9 mouse cellular contexts compared by ENCODE assay signal in genomic region chr17:36308855-36309254, GRCm38 (mm10). TPM values are rescaled to one million over a fixed set of nuclear protein-coding genes. Genes with fewer than 3 reads are reported as not detected.
A peak's percentile ranks its signal among the peaks of the same experiment; 100 is the strongest.
DNase-seq lines count a peak whose midpoint lies in the region; ATAC-seq and TF ChIP-seq lines count a peak whose summit lies in the region.
"Not testable (repeated sequence)": the region's sequence is repeated elsewhere in the genome, so short reads cannot be mapped to it uniquely, and the experiment has no call there.
"Had no signal": no experiment of that assay in that cellular context is flagged by ENCODE, and none has a peak within 500 bp of the region (broad histone marks: within the 10 kb centered on the region; RNA-seq: fewer than 3 reads in every experiment).

No protein-coding gene starts in this region.

- not testable (repeated sequence) for TF ChIP-seq POLR2A in ES-Bruce4 (IDR thresholded peaks at IDR 0.05; ENCODE audit: insufficient read depth, low read length)

- not testable (repeated sequence) for H3K36me3 ChIP-seq in ES-Bruce4 (ENCODE audit: control insufficient read depth, insufficient read depth, low read length, poor library complexity, severe bottlenecking); forebrain, embryonic 14.5 days (ENCODE audit: control insufficient read depth, insufficient read depth, low read length); neural tube, embryonic 13.5 days; stomach, postnatal 0 days (ENCODE audit: control insufficient read depth, insufficient read depth, low read length)

- H3K9me3 ChIP-seq in ES-Bruce4 (replicated peaks; ENCODE audit: control insufficient read depth, insufficient read depth, low read length, poor library complexity, severe bottlenecking); forebrain, embryonic 14.5 days (replicated peaks; ENCODE audit: control insufficient read depth, low read length); neural tube, embryonic 13.5 days; stomach, postnatal 0 days (ENCODE audit: control insufficient read depth, low read length): not testable (repeated sequence)

- not testable (repeated sequence) for H3K27me3 ChIP-seq in ES-Bruce4 (ENCODE audit: control insufficient read depth, insufficient read depth, low read length, poor library complexity, severe bottlenecking); forebrain, embryonic 14.5 days (replicated peaks; ENCODE audit: control insufficient read depth, insufficient read depth, low read length); neural tube, embryonic 13.5 days; stomach, postnatal 0 days (ENCODE audit: control insufficient read depth, insufficient read depth, low read length)

- peak; percentile 67 for ATAC-seq in forebrain, embryonic 14.5 days
- ATAC-seq in neural tube, embryonic 13.5 days (ENCODE audit: low read depth): peak; percentile 83
- not testable (repeated sequence) for ATAC-seq in stomach, postnatal 0 days (ENCODE audit: low FRiP score, low TSS enrichment)

- TF ChIP-seq EP300 in ES-Bruce4 (IDR thresholded peaks at IDR 0.05; ENCODE audit: insufficient read depth, low read depth, low read length); stomach, postnatal 0 days (optimal IDR thresholded peaks at IDR 0.05): not testable (repeated sequence)

- not testable (repeated sequence) for H3K4me2 ChIP-seq in forebrain, embryonic 14.5 days (ENCODE audit: low read length); neural tube, embryonic 13.5 days; stomach, postnatal 0 days (replicated peaks; ENCODE audit: low read depth)

- intact Hi-C loops in heart, postnatal 14 days (cut with DNase I): loop anchor here (2.0 to 5.0 kb wide), 2 partner anchors 110 to 478 kb away; no protein-coding TSS in a partner anchor

- DNase-seq in cerebellum, adult 11 months: peak; percentile 70
- DNase-seq in forebrain, embryonic 14.5 days (ENCODE audit: low spot score): peak; percentile 93
- DNase-seq in heart, postnatal 14 days: peak; percentile 60 to 77
- DNase-seq in kidney, postnatal 4 days: peak; percentile 73 to 81
- DNase-seq in lung, adult 18-20 months: peak; percentile 49 to 64
- peak; percentile 65 for DNase-seq in stomach, postnatal 0 days (ENCODE audit: low spot score)

- H3K9ac ChIP-seq in ES-Bruce4 (ENCODE audit: low read depth, poor library complexity, severe bottlenecking); forebrain, embryonic 14.5 days (ENCODE audit: low read length); neural tube, embryonic 13.5 days; stomach, postnatal 0 days (ENCODE audit: low read length): not testable (repeated sequence)

- not testable (repeated sequence) for H3K4me3 ChIP-seq in ES-Bruce4 (ENCODE audit: low read depth, low read length); forebrain, embryonic 14.5 days (ENCODE audit: low read depth, low read length); neural tube, embryonic 13.5 days; stomach, postnatal 0 days (ENCODE audit: low read depth, low read length)

- WGBS in forebrain, embryonic 14.5 days: 0% methylated on average over 3 of the region's 3 CpGs
- WGBS in neural tube, embryonic 13.5 days: 0% methylated on average over 3 of the region's 3 CpGs
- 2% methylated on average over 3 of the region's 3 CpGs for WGBS in stomach, postnatal 0 days

- H3K4me1 ChIP-seq in ES-Bruce4 (ENCODE audit: control insufficient read depth, insufficient read depth, low read length); forebrain, embryonic 14.5 days (ENCODE audit: control insufficient read depth, insufficient read depth, low read length); neural tube, embryonic 13.5 days (replicated peaks); stomach, postnatal 0 days (replicated peaks; ENCODE audit: control insufficient read depth, insufficient read depth): not testable (repeated sequence)

- H3K27ac ChIP-seq in ES-Bruce4 (ENCODE audit: insufficient read depth, low read length); forebrain, embryonic 14.5 days (ENCODE audit: low read depth, low read length); neural tube, embryonic 13.5 days (replicated peaks); stomach, postnatal 0 days (replicated peaks): not testable (repeated sequence)

- TF ChIP-seq CTCF in ES-Bruce4 (IDR thresholded peaks at IDR 0.05; ENCODE audit: low read depth, low read length): peak; percentile 45
- TF ChIP-seq CTCF in stomach, postnatal 0 days (IDR thresholded peaks at IDR 0.05; ENCODE audit: low read depth): peak; percentile 84

RNA-seq across cellular contexts. Expression of gene H2-M10.1, which starts 17.1 kb away (rescaled TPM):
- polyA plus RNA-seq in ES-Bruce4 (2011; ENCODE audit: insufficient read depth, insufficient read length, low read depth, missing spikeins): not detected in 2 replicates
- polyA plus RNA-seq in forebrain, embryonic 14.5 days (2014; fragmentation: Nextera tagmentation; extraction: Ambion mirVana): not detected in 2 replicates
- not detected for total RNA-seq in heart, postnatal 14 days (2021)
- not detected in 2 replicates for polyA plus RNA-seq in neural tube, embryonic 13.5 days (2015; fragmentation: Nextera tagmentation; extraction: Ambion mirVana)
- not detected in 2 replicates for polyA plus RNA-seq in stomach, postnatal 0 days (2015; fragmentation: Nextera tagmentation; extraction: Ambion mirVana)
- polyA plus RNA-seq: liver, embryonic 12.5 days had no signal

RNA-seq across cellular contexts. Expression of gene H2-M10.2, which starts 22.6 kb away (rescaled TPM):
- polyA plus RNA-seq in ES-Bruce4 (2011; ENCODE audit: insufficient read depth, insufficient read length, low read depth, missing spikeins): not detected in 2 replicates
- polyA plus RNA-seq in forebrain, embryonic 14.5 days (2014; fragmentation: Nextera tagmentation; extraction: Ambion mirVana): not detected in 2 replicates
- total RNA-seq in heart, postnatal 14 days (2021): not detected
- polyA plus RNA-seq in neural tube, embryonic 13.5 days (2015; fragmentation: Nextera tagmentation; extraction: Ambion mirVana): not detected in 2 replicates
- polyA plus RNA-seq in stomach, postnatal 0 days (2015; fragmentation: Nextera tagmentation; extraction: Ambion mirVana): not detected in 2 replicates
- polyA plus RNA-seq: liver, embryonic 12.5 days had no signal

RNA-seq across cellular contexts. Expression of gene Trim39, which starts 36.8 kb away (rescaled TPM):
- polyA plus RNA-seq in ES-Bruce4 (2011; ENCODE audit: insufficient read depth, insufficient read length, low read depth, missing spikeins): 14.2 and 15.5 TPM in 2 replicates
- polyA plus RNA-seq in forebrain, embryonic 14.5 days (2014; fragmentation: Nextera tagmentation; extraction: Ambion mirVana): 13.3 and 15.2 TPM in 2 replicates
- total RNA-seq in heart, postnatal 14 days (2021): 1 to 10 TPM; 7.7 to 7.9 TPM
- 26.4 and 27.2 TPM in 2 replicates for polyA plus RNA-seq in neural tube, embryonic 13.5 days (2015; fragmentation: Nextera tagmentation; extraction: Ambion mirVana)
- 6.2 and 6.5 TPM in 2 replicates for polyA plus RNA-seq in stomach, postnatal 0 days (2015; fragmentation: Nextera tagmentation; extraction: Ambion mirVana)

RNA-seq across cellular contexts. Expression of gene Rpp21, which starts 51.0 kb away (rescaled TPM):
- 32.1 and 35.0 TPM in 2 replicates for polyA plus RNA-seq in ES-Bruce4 (2011; ENCODE audit: insufficient read depth, insufficient read length, low read depth, missing spikeins)
- 103 and 128 TPM in 2 replicates for polyA plus RNA-seq in forebrain, embryonic 14.5 days (2014; fragmentation: Nextera tagmentation; extraction: Ambion mirVana)
- 10 to 100 TPM; 33.1 to 34.2 TPM for total RNA-seq in heart, postnatal 14 days (2021)
- 93.9 and 122 TPM in 2 replicates for polyA plus RNA-seq in neural tube, embryonic 13.5 days (2015; fragmentation: Nextera tagmentation; extraction: Ambion mirVana)
- polyA plus RNA-seq in stomach, postnatal 0 days (2015; fragmentation: Nextera tagmentation; extraction: Ambion mirVana): 126 TPM in 2 replicates

RNA-seq across cellular contexts. Expression of gene H2-M10.3, which starts 59.4 kb away (rescaled TPM):
- polyA plus RNA-seq in ES-Bruce4 (2011; ENCODE audit: insufficient read depth, insufficient read length, low read depth, missing spikeins): not detected in 2 replicates
- polyA plus RNA-seq in forebrain, embryonic 14.5 days (2014; fragmentation: Nextera tagmentation; extraction: Ambion mirVana): not detected in 2 replicates
- not detected for total RNA-seq in heart, postnatal 14 days (2021)
- not detected in 2 replicates for polyA plus RNA-seq in neural tube, embryonic 13.5 days (2015; fragmentation: Nextera tagmentation; extraction: Ambion mirVana)
- polyA plus RNA-seq in stomach, postnatal 0 days (2015; fragmentation: Nextera tagmentation; extraction: Ambion mirVana): not detected in 2 replicates
- polyA plus RNA-seq: liver, embryonic 12.5 days had no signal
